ENCODE assay signal across 8 mouse cellular contexts in genomic region chr19:46357344-46358280, GRCm38 (mm10). TPM values are rescaled to one million over a fixed set of nuclear protein-coding genes. Genes with fewer than 3 reads are reported as not detected.
DNase-seq lines count a peak whose midpoint lies in the region; ATAC-seq and TF ChIP-seq lines count a peak whose summit lies in the region.

No protein-coding gene starts in this region.

- H3K79me2 ChIP-seq in CH12.LX (replicated peaks; ENCODE audit: control insufficient read depth, extremely low read depth, insufficient read depth, poor library complexity, severe bottlenecking) (no peaks in the 10 kb centered on the region), myocyte (ENCODE audit: control insufficient read depth, insufficient read depth) (no peaks in the 10 kb centered on the region)
- H3K79me2 ChIP-seq in liver, adult 2 months (ENCODE audit: control insufficient read depth, insufficient read depth, low read length) = no peaks in the 10 kb centered on the region

- H3K4me3 ChIP-seq in CH12.LX (replicated peaks in 1 of 3; ENCODE audit: low read depth in 2 of 3, low read length in 2 of 3, poor library complexity in 1 of 3) = peak overlapping the region; percentile 49 to 63 (median 60)
- peak overlapping the region; percentile 55 for H3K4me3 ChIP-seq in heart, postnatal 0 days (ENCODE audit: low read depth, low read length)
- peak overlapping the region; percentile 85 for H3K4me3 ChIP-seq in liver, adult 2 months (ENCODE audit: insufficient read depth, low read depth, low read length)
- peak overlapping the region; percentile 7 for H3K4me3 ChIP-seq in myocyte

- dilution Hi-C loops in CH12.LX (cut with MboI; ENCODE audit: extremely low pct_ligation_motif_present, extremely low pct_unique_long_range_greater_than_20kb, low sequenced_read_pairs) = no loop called here

- peak overlapping the region; percentile 85 for H3K4me2 ChIP-seq in CH12.LX (ENCODE audit: insufficient read depth, low read depth, poor library complexity, severe bottlenecking)
- H3K4me2 ChIP-seq in heart, postnatal 0 days (ENCODE audit: low read depth, low read length) = peak overlapping the region; percentile 83
- peak overlapping the region; percentile 73 for H3K4me2 ChIP-seq in myocyte (ENCODE audit: low read depth)

- H3K36me3 ChIP-seq in CH12.LX (replicated peaks in 1 of 2; ENCODE audit: control insufficient read depth in 1 of 2, insufficient read depth in 1 of 2, low read length in 1 of 2) (peaks cover 0 to 13% of the 10 kb centered on the region in 2 experiments), myocyte (ENCODE audit: control insufficient read depth, insufficient read depth) (no peaks in the 10 kb centered on the region)
- no peaks in the 10 kb centered on the region for H3K36me3 ChIP-seq in heart, postnatal 0 days (replicated peaks; ENCODE audit: control insufficient read depth, insufficient read depth, low read length)
- H3K36me3 ChIP-seq in liver, adult 2 months (ENCODE audit: control insufficient read depth, insufficient read depth, low read length) = no peaks in the 10 kb centered on the region

- no peak for TF ChIP-seq POLR2A in CH12.LX (IDR thresholded peaks at IDR 0.05; ENCODE audit: low read depth, low read length)
- no peak for TF ChIP-seq POLR2A in liver, adult 2 months (IDR thresholded peaks at IDR 0.05; ENCODE audit: extremely low read depth, insufficient read depth, low read length)
- no peak for TF ChIP-seq POLR2A in myocyte (IDR thresholded peaks at IDR 0.05; ENCODE audit: insufficient read length, low read depth)

- DNase-seq in CH12.LX (ENCODE audit: extremely low read depth) = no peak
- peak; percentile 59 for DNase-seq in ZHBTc4 (ENCODE audit: low read depth, low spot score)
- DNase-seq in heart, postnatal 0 days (ENCODE audit: low spot score) = peak; percentile 38
- no peak for DNase-seq in liver, adult 2 months (ENCODE audit: extremely low read depth, low read depth, low spot score)
- DNase-seq in layer of hippocampus, postnatal 25 days (ENCODE audit: extremely low spot score in 1 of 2, low spot score in 1 of 2) = no peak
- no peak for DNase-seq in frontal cortex, postnatal 10 days (ENCODE audit: low spot score in 2 of 2)
- no peak for DNase-seq in urinary bladder, postnatal 25 days (ENCODE audit: low spot score)

- no peak for TF ChIP-seq EP300 in CH12.LX (IDR thresholded peaks at IDR 0.05; ENCODE audit: low read length)
- TF ChIP-seq EP300 in heart, postnatal 0 days (IDR thresholded peaks at IDR 0.05; ENCODE audit: low read depth) = no peak; the same call in 1 of the 2 replicates

- peak; percentile 61 for ATAC-seq in heart, postnatal 0 days (ENCODE audit: insufficient read depth, low read depth)

- H3ac ChIP-seq in myocyte (ENCODE audit: control insufficient read depth, insufficient read length) = no peak overlapping the region

- H3K9ac ChIP-seq in CH12.LX (ENCODE audit: insufficient read depth, low read depth) = peak overlapping the region; percentile 69
- H3K9ac ChIP-seq in heart, postnatal 0 days (replicated peaks; ENCODE audit: low read depth, low read length) = peak overlapping the region; percentile 37; the same call in 1 of the 2 replicates
- H3K9ac ChIP-seq in liver, adult 2 months (ENCODE audit: low read depth, low read length) = no peak overlapping the region; the same call in 1 of the 2 replicates

- no peak for TF ChIP-seq CTCF in CH12.LX (conservative IDR thresholded peaks at IDR 0.05 in 1 of 2, IDR thresholded peaks at IDR 0.05 in 1 of 2; ENCODE audit: low read depth in 2 of 2, low read length in 2 of 2)
- no peak for TF ChIP-seq CTCF in heart, postnatal 0 days (IDR thresholded peaks at IDR 0.05; ENCODE audit: low read depth)
- no peak for TF ChIP-seq CTCF in liver, adult 2 months (IDR thresholded peaks at IDR 0.05; ENCODE audit: low read depth, low read length)

- in situ Hi-C loops in CH12.LX (cut with MboI; ENCODE audit: low pct_ligation_motif_present, low pct_unique_long_range_greater_than_20kb, low sequenced_read_pairs) = loop anchor here (5.0 kb wide), 1 partner anchor 35 kb away; no protein-coding TSS in a partner anchor

- H3K27ac ChIP-seq in CH12.LX (ENCODE audit: insufficient read depth, low read depth) = no peak overlapping the region
- peak overlapping the region; percentile 84 for H3K27ac ChIP-seq in heart, postnatal 0 days (ENCODE audit: low read depth)
- H3K27ac ChIP-seq in liver, adult 2 months (replicated peaks; ENCODE audit: insufficient read depth, low read depth, low read length) = no peak overlapping the region

- TF ChIP-seq RAD21 in CH12.LX (IDR thresholded peaks at IDR 0.05; ENCODE audit: low read depth, low read length) = no peak

- peaks cover 3 to 19% of the 10 kb centered on the region in 2 experiments; a peak in 3 of 4 replicates for H3K4me1 ChIP-seq in CH12.LX (ENCODE audit: control insufficient read depth in 1 of 2, insufficient read depth in 2 of 2)
- 0 out of 2 replicates have a peak, but pooled peaks cover 7% of the 10 kb centered on the region for H3K4me1 ChIP-seq in heart, postnatal 0 days (ENCODE audit: control insufficient read depth, insufficient read depth)
- H3K4me1 ChIP-seq in liver, adult 2 months (ENCODE audit: control insufficient read depth, insufficient read depth, low read length) = 0 out of 2 replicates have a peak, but pooled peaks cover 2% of the 10 kb centered on the region

- H3K27me3 ChIP-seq in CH12.LX (replicated peaks) (no peaks in the 10 kb centered on the region), myocyte (ENCODE audit: control insufficient read depth, insufficient read depth, insufficient read length) (no peaks in the 10 kb centered on the region)
- no peaks in the 10 kb centered on the region for H3K27me3 ChIP-seq in heart, postnatal 0 days (ENCODE audit: control insufficient read depth, insufficient read depth, low read length)
- H3K27me3 ChIP-seq in liver, adult 2 months (ENCODE audit: control insufficient read depth, insufficient read depth, low read length) = no peaks in the 10 kb centered on the region

- H3K9me3 ChIP-seq in CH12.LX (replicated peaks; ENCODE audit: low read length) = no peaks in the 10 kb centered on the region
- no peaks in the 10 kb centered on the region for H3K9me3 ChIP-seq in heart, postnatal 0 days (replicated peaks; ENCODE audit: control insufficient read depth, low read length)

- 18% methylated on average over 25 of the region's 25 CpGs for WGBS in heart, postnatal 0 days
- 45% methylated on average over 25 of the region's 25 CpGs for WGBS in liver, adult 2 months

TF ChIP-seq in CH12.LX, 34 proteins besides CTCF, POLR2A, EP300 and RAD21 (continues in another document):
- TF ChIP-seq HCFC1 (IDR thresholded peaks at IDR 0.05; ENCODE audit: low read depth, low read length) = no peak

TF ChIP-seq in myocyte, 11 proteins besides CTCF, POLR2A, EP300 and RAD21 (continues in another document):
- no peak for TF ChIP-seq TCF12 (IDR thresholded peaks at IDR 0.05; ENCODE audit: insufficient read depth, poor library complexity, severe bottlenecking)

RNA-seq across cellular contexts. Expression of gene 2310034G01Rik, which starts 7.5 kb away (rescaled TPM):
- total RNA-seq in CH12.LX (2012; rRNA removed) (1.3 and 1.4 TPM in 2 replicates), CH12.LX (2014; rRNA removed) (1.5 and 1.6 TPM in 2 replicates)
- polyA plus RNA-seq in CH12.LX (2012; ENCODE audit: insufficient read length, low read depth) (1.1 and 1.4 TPM in 2 replicates), myocyte (2012; fragmentation: generic; extraction: Trizol) (1.2 TPM)
- 1.5 TPM in 1 of 2 replicates, not detected in the other for total RNA-seq in heart, postnatal 0 days (2014; rRNA removed; ENCODE audit: low replicate concordance)
- polyA plus RNA-seq in heart, postnatal 0 days (2015; fragmentation: Nextera tagmentation; extraction: Ambion mirVana) = 1.1 and 1.3 TPM in 2 replicates
- total RNA-seq in liver, adult 2 months (2014; rRNA removed) = 0.09 and 0.40 TPM in 2 replicates
- 0.10 and 0.25 TPM in 2 replicates for polyA plus RNA-seq in liver, adult 2 months (2012; rRNA removed)
- under 1 TPM; 0.76 to 0.89 TPM for total RNA-seq in layer of hippocampus, postnatal 25 days (2021)

RNA-seq across cellular contexts. Expression of gene Mfsd13a, which starts 16.7 kb away (rescaled TPM):
- total RNA-seq in CH12.LX (2012; rRNA removed) (4.9 and 7.6 TPM in 2 replicates), CH12.LX (2014; rRNA removed) (2.8 and 3.1 TPM in 2 replicates)
- polyA plus RNA-seq in CH12.LX (2012; ENCODE audit: insufficient read length, low read depth) (13.2 and 15.9 TPM in 2 replicates), myocyte (2012; fragmentation: generic; extraction: Trizol) (1.9 TPM)
- total RNA-seq in heart, postnatal 0 days (2014; rRNA removed; ENCODE audit: low replicate concordance) = 5.2 and 21.8 TPM in 2 replicates
- polyA plus RNA-seq in heart, postnatal 0 days (2015; fragmentation: Nextera tagmentation; extraction: Ambion mirVana) = 3.2 and 3.7 TPM in 2 replicates
- 1.2 and 1.3 TPM in 2 replicates for total RNA-seq in liver, adult 2 months (2014; rRNA removed)
- polyA plus RNA-seq in liver, adult 2 months (2012; rRNA removed) = 17.9 and 22.0 TPM in 2 replicates
- 10 to 100 TPM; 29.9 to 31.4 TPM for total RNA-seq in layer of hippocampus, postnatal 25 days (2021)

RNA-seq across cellular contexts. Expression of gene Cuedc2, which starts 19.1 kb away (rescaled TPM):
- total RNA-seq in CH12.LX (2012; rRNA removed) (95.1 and 102 TPM in 2 replicates), CH12.LX (2014; rRNA removed) (117 and 120 TPM in 2 replicates)
- polyA plus RNA-seq in CH12.LX (2012; ENCODE audit: insufficient read length, low read depth) (94.4 and 123 TPM in 2 replicates), myocyte (2012; fragmentation: generic; extraction: Trizol) (165 TPM)
- 91.7 and 114 TPM in 2 replicates for total RNA-seq in heart, postnatal 0 days (2014; rRNA removed; ENCODE audit: low replicate concordance)
- 129 and 136 TPM in 2 replicates for polyA plus RNA-seq in heart, postnatal 0 days (2015; fragmentation: Nextera tagmentation; extraction: Ambion mirVana)
- total RNA-seq in liver, adult 2 months (2014; rRNA removed) = 19.5 and 21.7 TPM in 2 replicates
- polyA plus RNA-seq in liver, adult 2 months (2012; rRNA removed) = 24.6 and 25.1 TPM in 2 replicates
- 100 to 1,000 TPM; 164 to 189 TPM for total RNA-seq in layer of hippocampus, postnatal 25 days (2021)

RNA-seq across cellular contexts. Expression of gene Fbxl15, which starts 29.6 kb away (rescaled TPM):
- total RNA-seq in CH12.LX (2012; rRNA removed) (9.9 and 10.4 TPM in 2 replicates), CH12.LX (2014; rRNA removed) (6.8 and 9.4 TPM in 2 replicates)
- polyA plus RNA-seq in CH12.LX (2012; ENCODE audit: insufficient read length, low read depth) (7.3 and 7.6 TPM in 2 replicates), myocyte (2012; fragmentation: generic; extraction: Trizol) (15.3 TPM)
- total RNA-seq in heart, postnatal 0 days (2014; rRNA removed; ENCODE audit: low replicate concordance) = 10.4 and 13.3 TPM in 2 replicates
- polyA plus RNA-seq in heart, postnatal 0 days (2015; fragmentation: Nextera tagmentation; extraction: Ambion mirVana) = 11.5 and 12.2 TPM in 2 replicates
- total RNA-seq in liver, adult 2 months (2014; rRNA removed) = 6.2 and 6.4 TPM in 2 replicates
- polyA plus RNA-seq in liver, adult 2 months (2012; rRNA removed) = 15.1 and 22.6 TPM in 2 replicates
- 10 to 100 TPM; 29.0 to 32.8 TPM for total RNA-seq in layer of hippocampus, postnatal 25 days (2021)

RNA-seq across cellular contexts. Expression of gene Psd, which starts 30.7 kb away (rescaled TPM):
- total RNA-seq in CH12.LX (2012; rRNA removed) (1.3 and 2.2 TPM in 2 replicates), CH12.LX (2014; rRNA removed) (0.39 and 0.70 TPM in 2 replicates)
- polyA plus RNA-seq in CH12.LX (2012; ENCODE audit: insufficient read length, low read depth) (20.1 and 20.6 TPM in 2 replicates), myocyte (2012; fragmentation: generic; extraction: Trizol) (11.7 TPM)
- total RNA-seq in heart, postnatal 0 days (2014; rRNA removed; ENCODE audit: low replicate concordance) = 0.97 and 13.4 TPM in 2 replicates
- 1.7 and 2.2 TPM in 2 replicates for polyA plus RNA-seq in heart, postnatal 0 days (2015; fragmentation: Nextera tagmentation; extraction: Ambion mirVana)
- 0.27 and 0.46 TPM in 2 replicates for total RNA-seq in liver, adult 2 months (2014; rRNA removed)
- polyA plus RNA-seq in liver, adult 2 months (2012; rRNA removed) = 0.57 and 0.71 TPM in 2 replicates
- total RNA-seq in layer of hippocampus, postnatal 25 days (2021) = 100 to 1,000 TPM; 765 to 790 TPM

Comparison
In these comparisons a context has a peak if more than half of its experiments do, and no peak if none do; other contexts are left out.
1. DNase-seq: peak in ZHBTc4 (single experiment) and heart, postnatal 0 days (single experiment); none in CH12.LX (single experiment), liver, adult 2 months (single experiment), layer of hippocampus, postnatal 25 days (0 of 2), frontal cortex, postnatal 10 days (0 of 2) and urinary bladder, postnatal 25 days (single experiment).
2. H3K4me3 ChIP-seq: peak in every context shown above with its lines; median percentile 85 in liver, adult 2 months; 60 in CH12.LX; 55 in heart, postnatal 0 days; 7 in myocyte.
3. Peak in every context shown above with its lines, with median percentiles within 50 percentile points of each other: H3K4me2 ChIP-seq.